ENCODE assay signal across 8 mouse cellular contexts in genomic region chr1:165460801-165461377, GRCm38 (mm10). TPM values are rescaled to one million over a fixed set of nuclear protein-coding genes. Genes with fewer than 3 reads are reported as not detected.
DNase-seq lines count a peak whose midpoint lies in the region; ATAC-seq and TF ChIP-seq lines count a peak whose summit lies in the region.

No protein-coding gene starts in this region.

- WGBS in forebrain, embryonic 13.5 days = under 1% methylated on average over 41 of the region's 41 CpGs
- under 1% methylated on average over 41 of the region's 41 CpGs for WGBS in large intestine, adult 2 months
- WGBS in liver, postnatal 0 days (ENCODE audit: insufficient replicate concordance) = under 1% methylated on average over 40 of the region's 41 CpGs
- WGBS in neural tube, embryonic 14.5 days = under 1% methylated on average over 41 of the region's 41 CpGs

- H3K9ac ChIP-seq in ES-Bruce4 (ENCODE audit: low read depth, poor library complexity, severe bottlenecking) = peak overlapping the region; percentile 77
- H3K9ac ChIP-seq in forebrain, embryonic 13.5 days = peak overlapping the region; percentile 83
- peak overlapping the region; percentile 99 for H3K9ac ChIP-seq in liver, postnatal 0 days (replicated peaks)
- H3K9ac ChIP-seq in neural tube, embryonic 14.5 days (replicated peaks; ENCODE audit: low read depth, low read length) = peak overlapping the region; percentile 74

- H3K4me2 ChIP-seq in forebrain, embryonic 13.5 days = peak overlapping the region; percentile 83
- peak overlapping the region; percentile 85 for H3K4me2 ChIP-seq in liver, postnatal 0 days (ENCODE audit: low read depth, low read length)
- H3K4me2 ChIP-seq in neural tube, embryonic 14.5 days (ENCODE audit: low read depth, low read length) = peak overlapping the region; percentile 92

- no peaks in the 10 kb centered on the region for H3K9me3 ChIP-seq in ES-Bruce4 (replicated peaks; ENCODE audit: control insufficient read depth, insufficient read depth, low read length, poor library complexity, severe bottlenecking)
- H3K9me3 ChIP-seq in forebrain, embryonic 13.5 days (replicated peaks) = no peaks in the 10 kb centered on the region
- H3K9me3 ChIP-seq in liver, postnatal 0 days (ENCODE audit: low read length) = no peaks in the 10 kb centered on the region
- no peaks in the 10 kb centered on the region for H3K9me3 ChIP-seq in neural tube, embryonic 14.5 days (ENCODE audit: control insufficient read depth, low read length)

- ATAC-seq in cerebellum, adult (ENCODE audit: insufficient number of reproducible peaks, low FRiP score, low TSS enrichment) = peak; percentile 86
- ATAC-seq in forebrain, embryonic 13.5 days = peak; percentile 98
- ATAC-seq in liver, postnatal 0 days = peak; percentile 89
- peak; percentile 98 for ATAC-seq in neural tube, embryonic 14.5 days (ENCODE audit: low read depth)

- no peaks in the 10 kb centered on the region for H3K27me3 ChIP-seq in ES-Bruce4 (ENCODE audit: control insufficient read depth, insufficient read depth, low read length, poor library complexity, severe bottlenecking)
- no peaks in the 10 kb centered on the region for H3K27me3 ChIP-seq in forebrain, embryonic 13.5 days
- H3K27me3 ChIP-seq in liver, postnatal 0 days (ENCODE audit: insufficient read depth, low read length) = no peaks in the 10 kb centered on the region
- H3K27me3 ChIP-seq in neural tube, embryonic 14.5 days (ENCODE audit: control insufficient read depth, insufficient read depth, low read length) = no peaks in the 10 kb centered on the region

- peak overlapping the region; percentile 97 for H3K4me3 ChIP-seq in ES-Bruce4 (ENCODE audit: low read depth, low read length)
- peak overlapping the region; percentile 95 for H3K4me3 ChIP-seq in forebrain, embryonic 13.5 days
- H3K4me3 ChIP-seq in liver, postnatal 0 days (ENCODE audit: low read depth, low read length) = peak overlapping the region; percentile 98
- peak overlapping the region; percentile 94 for H3K4me3 ChIP-seq in neural tube, embryonic 14.5 days (ENCODE audit: low read depth, low read length)

- no peak for TF ChIP-seq CTCF in ES-Bruce4 (IDR thresholded peaks at IDR 0.05; ENCODE audit: low read depth, low read length)
- peak; percentile 73 for TF ChIP-seq CTCF in liver, postnatal 0 days (IDR thresholded peaks at IDR 0.05; ENCODE audit: low read depth)

- 0 out of 2 replicates have a peak overlapping the region, but pooled peaks have one; percentile 46 for H3K27ac ChIP-seq in ES-Bruce4 (ENCODE audit: insufficient read depth, low read length)
- H3K27ac ChIP-seq in forebrain, embryonic 13.5 days = peak overlapping the region; percentile 88
- H3K27ac ChIP-seq in liver, postnatal 0 days (ENCODE audit: low read depth) = peak overlapping the region; percentile 99
- peak overlapping the region; percentile 98 for H3K27ac ChIP-seq in neural tube, embryonic 14.5 days (ENCODE audit: low read depth, low read length)

- DNase-seq in heart, postnatal 10 days = peak; percentile 99
- peak; percentile 96 for DNase-seq in large intestine, adult 2 months (ENCODE audit: low read depth, low spot score)
- peak; percentile 100 for DNase-seq in liver, postnatal 0 days
- DNase-seq in testis, postnatal 10 days (ENCODE audit: low spot score) = peak; percentile 99

- no peak for TF ChIP-seq EP300 in ES-Bruce4 (IDR thresholded peaks at IDR 0.05; ENCODE audit: insufficient read depth, low read depth, low read length)
- no peak; the same call in none of the 2 replicates for TF ChIP-seq EP300 in liver, postnatal 0 days (IDR thresholded peaks at IDR 0.05; ENCODE audit: low read depth)

- peak; percentile 57 for TF ChIP-seq POLR2A in ES-Bruce4 (IDR thresholded peaks at IDR 0.05; ENCODE audit: insufficient read depth, low read length)

- no peaks in the 10 kb centered on the region for H3K4me1 ChIP-seq in ES-Bruce4 (ENCODE audit: control insufficient read depth, insufficient read depth, low read length)
- H3K4me1 ChIP-seq in forebrain, embryonic 13.5 days = peaks cover 21% of the 10 kb centered on the region
- no peaks in the 10 kb centered on the region for H3K4me1 ChIP-seq in liver, postnatal 0 days (ENCODE audit: insufficient read depth)
- peaks cover 4% of the 10 kb centered on the region; the same call in 1 of the 2 replicates for H3K4me1 ChIP-seq in neural tube, embryonic 14.5 days (ENCODE audit: control insufficient read depth, insufficient read depth, low read length)

- no peaks in the 10 kb centered on the region for H3K36me3 ChIP-seq in ES-Bruce4 (ENCODE audit: control insufficient read depth, insufficient read depth, low read length, poor library complexity, severe bottlenecking)
- H3K36me3 ChIP-seq in forebrain, embryonic 13.5 days (ENCODE audit: poor library complexity, severe bottlenecking) = no peaks in the 10 kb centered on the region
- H3K36me3 ChIP-seq in liver, postnatal 0 days (replicated peaks; ENCODE audit: insufficient read depth, low read length) = no peaks in the 10 kb centered on the region
- H3K36me3 ChIP-seq in neural tube, embryonic 14.5 days (ENCODE audit: control insufficient read depth, insufficient read depth, low read length) = no peaks in the 10 kb centered on the region

- intact Hi-C loops in heart, postnatal 10 days (cut with DNase I) = loop anchor here (5.0 to 10.0 kb wide), 5 partner anchors 126 to 544 kb away; partner anchors contain the start of genes Pou2f1 and Tiprl

RNA-seq across cellular contexts. Expression of gene Mpc2, which starts 0.5 kb away (rescaled TPM):
- polyA plus RNA-seq in ES-Bruce4 (2011; ENCODE audit: insufficient read depth, insufficient read length, low read depth, missing spikeins) = 13.8 and 14.8 TPM in 2 replicates
- 136 and 167 TPM in 2 replicates for polyA plus RNA-seq in forebrain, embryonic 13.5 days (2015; fragmentation: Nextera tagmentation; extraction: Ambion mirVana)
- 100 to 1,000 TPM; 403 to 412 TPM for total RNA-seq in heart, postnatal 10 days (2021)
- 65.4 and 71.8 TPM in 2 replicates for polyA plus RNA-seq in large intestine, adult 2 months (2012; rRNA removed)
- polyA plus RNA-seq in liver, postnatal 0 days (2015; fragmentation: Nextera tagmentation; extraction: Ambion mirVana) = 858 and 927 TPM in 2 replicates
- 221 and 254 TPM in 2 replicates for polyA plus RNA-seq in neural tube, embryonic 14.5 days (2014; fragmentation: Nextera tagmentation; extraction: Ambion mirVana)

RNA-seq across cellular contexts. Expression of gene Dcaf6, which starts 0.6 kb away (rescaled TPM):
- polyA plus RNA-seq in ES-Bruce4 (2011; ENCODE audit: insufficient read depth, insufficient read length, low read depth, missing spikeins) = 17.6 and 19.0 TPM in 2 replicates
- 9.1 and 10.4 TPM in 2 replicates for polyA plus RNA-seq in forebrain, embryonic 13.5 days (2015; fragmentation: Nextera tagmentation; extraction: Ambion mirVana)
- total RNA-seq in heart, postnatal 10 days (2021) = 10 to 100 TPM; 76.3 to 77.7 TPM
- polyA plus RNA-seq in large intestine, adult 2 months (2012; rRNA removed) = 7.7 and 11.6 TPM in 2 replicates
- 17.0 and 17.4 TPM in 2 replicates for polyA plus RNA-seq in liver, postnatal 0 days (2015; fragmentation: Nextera tagmentation; extraction: Ambion mirVana)
- polyA plus RNA-seq in neural tube, embryonic 14.5 days (2014; fragmentation: Nextera tagmentation; extraction: Ambion mirVana) = 19.3 and 20.8 TPM in 2 replicates

RNA-seq across cellular contexts. Expression of gene Adcy10, which starts 24.1 kb away (rescaled TPM):
- polyA plus RNA-seq in ES-Bruce4 (2011; ENCODE audit: insufficient read depth, insufficient read length, low read depth, missing spikeins) = not detected in 2 replicates
- polyA plus RNA-seq in forebrain, embryonic 13.5 days (2015; fragmentation: Nextera tagmentation; extraction: Ambion mirVana) = 0.15 and 0.39 TPM in 2 replicates
- total RNA-seq in heart, postnatal 10 days (2021) = under 1 TPM in 1 of 2 experiments, not detected in 1; 0.20 TPM
- 0.07 TPM in 1 of 2 replicates, not detected in the other for polyA plus RNA-seq in large intestine, adult 2 months (2012; rRNA removed)
- 0.08 and 0.19 TPM in 2 replicates for polyA plus RNA-seq in liver, postnatal 0 days (2015; fragmentation: Nextera tagmentation; extraction: Ambion mirVana)
- polyA plus RNA-seq in neural tube, embryonic 14.5 days (2014; fragmentation: Nextera tagmentation; extraction: Ambion mirVana) = 0.28 and 0.66 TPM in 2 replicates

Comparison
In these comparisons a context has a peak if more than half of its experiments do, and no peak if none do; other contexts are left out.
1. Peak in every context shown above with its lines: DNase-seq, ATAC-seq, H3K4me3 ChIP-seq and H3K27ac ChIP-seq.
2. H3K27ac ChIP-seq: peak in every context shown above with its lines; median percentile 99 in liver, postnatal 0 days; 98 in neural tube, embryonic 14.5 days; 88 in forebrain, embryonic 13.5 days; 46 in ES-Bruce4.